Mouse (Mus musculus): ENCODE results near the gene Imp3.

The Imp3 gene

GRCm38 (mm10) chr9:56930556-56930955 is 6.7 kb upstream of the Imp3 start:
- no peak for TF ChIP-seq GATA4 (IDR thresholded peaks at IDR 0.05; ENCODE audit: insufficient replicate concordance, low read length)

DNA sequence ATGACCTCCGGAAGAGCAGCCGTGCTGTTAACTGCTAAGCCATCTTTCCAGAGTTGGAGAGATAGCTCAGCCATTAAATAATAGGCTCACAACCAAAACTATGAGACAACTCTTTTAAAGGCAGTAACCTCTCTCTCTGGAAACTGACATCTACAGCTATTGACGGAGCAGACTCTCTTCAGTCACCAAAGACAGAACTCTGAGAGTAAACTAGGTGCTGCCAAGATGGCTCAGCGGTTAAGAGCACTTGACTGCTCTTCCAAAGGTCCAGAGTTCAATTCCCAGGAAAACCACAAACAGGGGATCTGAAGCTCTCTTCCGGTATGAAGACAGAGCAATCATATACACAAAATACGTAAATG is 433 bp upstream of the Imp3 start:
- no peak for TF ChIP-seq GATA4 (IDR thresholded peaks at IDR 0.05; ENCODE audit: insufficient replicate concordance, low read length)

- no peak for TF ChIP-seq GATA4 (IDR thresholded peaks at IDR 0.05; ENCODE audit: insufficient replicate concordance, low read length)
Observed at GRCm38 (mm10) chr9:56938374-56938773, 1.1 kb downstream of the Imp3 start.

- TF ChIP-seq GATA4 (IDR thresholded peaks at IDR 0.05; ENCODE audit: insufficient replicate concordance, low read length) = no peak
Observed at GRCm38 (mm10) chr9:56949767-56950166, 12.5 kb downstream of the Imp3 start.

DNA sequence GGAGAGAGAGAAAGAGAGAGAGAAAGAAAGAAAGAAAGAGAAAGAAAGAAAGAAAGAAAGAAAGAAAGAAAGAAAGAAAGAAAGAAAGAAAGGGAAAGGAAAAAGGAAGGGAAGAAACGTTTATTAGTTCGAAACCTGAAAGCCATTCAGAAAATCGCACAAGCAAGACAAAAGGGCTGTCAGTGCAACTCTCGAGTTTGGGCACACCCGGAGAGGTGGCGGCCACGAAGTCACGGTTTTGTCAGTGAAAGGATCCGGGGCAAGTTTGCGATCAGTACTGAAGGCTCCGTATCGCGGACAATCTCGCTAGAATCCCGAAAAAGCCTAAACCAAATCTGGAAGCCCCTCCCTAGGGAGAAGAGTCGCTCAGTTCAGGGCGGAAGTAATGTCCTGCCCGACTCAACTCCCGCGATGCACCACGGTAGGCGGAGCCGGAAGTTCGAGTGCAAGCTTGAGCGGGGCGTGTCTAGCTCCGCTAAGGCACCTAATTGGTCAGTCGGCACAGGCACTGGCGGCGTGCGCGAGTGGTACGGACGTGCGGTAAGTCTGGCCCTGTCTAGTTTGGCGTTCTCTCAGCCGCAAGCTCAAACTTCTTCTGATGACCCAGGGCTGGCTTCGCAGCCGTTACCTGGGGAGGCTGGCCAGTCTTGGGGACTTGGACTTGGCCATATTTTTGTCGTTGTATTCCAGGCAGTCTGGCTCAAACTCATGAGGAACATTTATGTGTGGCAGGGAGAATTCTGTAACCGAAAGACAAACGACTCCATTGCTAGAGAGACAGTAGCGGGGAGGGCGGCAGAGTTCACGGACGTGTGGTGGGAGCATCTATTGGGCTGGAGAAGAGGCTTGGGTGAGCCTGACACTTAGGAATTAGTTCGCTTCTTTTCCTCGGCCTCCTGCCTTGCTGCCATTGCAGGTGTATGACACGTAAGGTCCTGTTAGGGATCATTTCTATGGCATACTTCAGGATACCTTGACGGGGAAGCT is 13.4 kb downstream of the Imp3 start, which contains the start of gene Snupn:
TSS of gene Snupn (plus strand) at position 465 of the 987 bp plus-strand sequence.
- TF ChIP-seq GATA4 (IDR thresholded peaks at IDR 0.05; ENCODE audit: insufficient replicate concordance, low read length) = peak; percentile 48; the same call in 1 of the 2 replicates

- TF ChIP-seq GATA4 (IDR thresholded peaks at IDR 0.05; ENCODE audit: insufficient replicate concordance, low read length) = no peak
Observed at GRCm38 (mm10) chr9:56953562-56953961, 16.3 kb downstream of the Imp3 start.

GRCm38 (mm10) chr9:56956966-56957675 is 19.8 kb downstream of the Imp3 start:
- TF ChIP-seq GATA4 (IDR thresholded peaks at IDR 0.05; ENCODE audit: insufficient replicate concordance, low read length) = no peak

DNA sequence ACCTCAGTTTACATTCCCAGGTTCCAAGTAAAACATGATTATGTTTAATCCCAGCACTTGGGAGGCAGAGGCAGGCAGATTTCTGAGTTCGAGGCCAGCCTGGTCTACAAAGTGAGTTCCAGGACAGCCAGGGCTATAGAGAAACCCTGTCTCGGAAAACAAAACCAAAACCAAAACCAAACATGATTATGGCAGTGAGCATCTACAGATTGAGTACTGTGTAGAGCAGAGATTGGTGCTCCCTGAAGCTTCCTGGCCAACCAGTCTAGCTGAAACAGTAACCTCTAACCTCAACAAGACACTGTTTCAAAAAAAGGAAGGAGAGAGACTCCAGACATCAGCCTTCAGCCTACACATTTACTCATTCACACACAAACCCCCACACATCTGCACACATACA is 21.4 kb downstream of the Imp3 start:
- no peak for TF ChIP-seq GATA4 (IDR thresholded peaks at IDR 0.05; ENCODE audit: insufficient replicate concordance, low read length)

DNA sequence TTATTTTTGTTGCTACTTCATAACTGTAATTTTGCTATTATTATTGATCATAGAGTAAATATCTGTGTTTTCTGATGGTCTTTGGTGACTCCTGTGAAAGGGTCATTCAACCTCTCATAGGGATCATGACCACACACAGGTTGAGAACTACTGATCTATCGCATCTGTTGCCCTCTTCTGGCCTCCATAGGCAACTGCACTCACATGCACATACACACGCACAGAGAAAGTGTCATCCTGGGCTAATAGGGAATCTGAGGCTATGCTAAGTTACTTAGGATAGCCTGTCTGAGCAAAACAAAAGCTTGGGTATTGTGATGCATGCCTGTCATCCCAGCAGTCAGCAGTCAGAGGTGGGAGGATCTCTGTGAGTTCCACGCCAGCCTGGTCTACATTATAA is 24.3 kb downstream of the Imp3 start:
- TF ChIP-seq GATA4 (IDR thresholded peaks at IDR 0.05; ENCODE audit: insufficient replicate concordance, low read length) = no peak

DNA sequence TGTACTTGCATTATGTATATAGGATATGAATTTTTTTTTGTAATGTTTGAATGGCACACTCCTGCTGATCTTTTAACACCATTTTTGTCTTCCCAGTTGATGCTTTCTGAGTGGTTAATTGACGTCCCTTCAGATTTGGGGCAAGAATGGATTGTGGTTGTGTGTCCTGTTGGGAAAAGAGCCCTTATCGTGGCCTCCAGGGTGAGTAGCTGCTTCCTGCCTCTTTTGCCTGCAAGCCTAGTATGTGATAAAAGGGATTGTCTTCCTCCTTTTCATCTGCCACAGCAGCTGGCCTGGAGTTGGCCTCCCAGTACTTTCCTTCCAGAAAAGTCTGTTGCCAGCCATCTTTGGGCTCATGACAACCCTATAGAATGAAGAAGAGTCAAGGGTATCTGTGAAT is 32.9 kb downstream of the Imp3 start:
- TF ChIP-seq GATA4 (IDR thresholded peaks at IDR 0.05; ENCODE audit: insufficient replicate concordance, low read length) = no peak

GRCm38 (mm10) chr9:56973960-56974524 is 36.8 kb downstream of the Imp3 start:
- no peak for TF ChIP-seq GATA4 (IDR thresholded peaks at IDR 0.05; ENCODE audit: insufficient replicate concordance, low read length)

DNA sequence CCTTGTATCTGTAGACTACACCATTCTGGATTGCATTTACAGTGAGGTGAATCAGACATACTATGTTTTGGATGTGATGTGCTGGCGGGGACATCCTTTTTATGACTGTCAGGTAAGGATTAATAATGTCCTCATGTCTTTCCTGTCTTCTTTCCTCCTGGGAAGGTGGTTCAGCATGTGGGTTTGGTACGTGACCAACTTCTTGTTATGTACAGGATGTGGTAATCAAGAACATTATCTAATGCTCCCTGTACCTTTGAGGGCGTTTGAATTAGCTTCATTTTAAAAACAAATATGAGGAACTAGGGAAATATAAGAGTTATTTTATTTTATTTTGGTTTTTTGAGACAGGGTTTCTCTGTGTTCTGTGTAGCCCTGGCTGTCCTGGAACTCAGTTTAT is 37.9 kb downstream of the Imp3 start:
- no peak for TF ChIP-seq GATA4 (IDR thresholded peaks at IDR 0.05; ENCODE audit: insufficient replicate concordance, low read length)

DNA sequence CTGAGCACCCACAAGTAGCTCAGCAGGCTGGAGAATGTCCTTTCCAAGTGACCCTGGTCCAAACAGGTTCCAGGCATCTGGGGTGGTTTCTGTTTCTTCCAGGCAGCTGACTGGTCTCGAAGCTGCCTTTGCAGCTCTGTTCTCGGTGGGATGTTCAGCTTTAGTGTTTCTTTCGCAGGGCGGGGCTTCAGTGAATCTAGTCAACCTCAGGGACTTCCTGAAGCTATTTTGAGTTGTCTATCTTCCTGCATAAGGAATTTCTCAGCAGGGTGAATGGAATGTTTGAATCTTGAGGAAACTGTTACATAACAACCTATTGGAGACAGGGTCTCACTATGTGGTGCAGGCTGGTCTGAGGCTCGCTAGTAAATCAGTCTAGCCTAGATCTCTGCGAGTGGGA is 42.9 kb downstream of the Imp3 start:
- TF ChIP-seq GATA4 (IDR thresholded peaks at IDR 0.05; ENCODE audit: insufficient replicate concordance, low read length) = no peak

DNA sequence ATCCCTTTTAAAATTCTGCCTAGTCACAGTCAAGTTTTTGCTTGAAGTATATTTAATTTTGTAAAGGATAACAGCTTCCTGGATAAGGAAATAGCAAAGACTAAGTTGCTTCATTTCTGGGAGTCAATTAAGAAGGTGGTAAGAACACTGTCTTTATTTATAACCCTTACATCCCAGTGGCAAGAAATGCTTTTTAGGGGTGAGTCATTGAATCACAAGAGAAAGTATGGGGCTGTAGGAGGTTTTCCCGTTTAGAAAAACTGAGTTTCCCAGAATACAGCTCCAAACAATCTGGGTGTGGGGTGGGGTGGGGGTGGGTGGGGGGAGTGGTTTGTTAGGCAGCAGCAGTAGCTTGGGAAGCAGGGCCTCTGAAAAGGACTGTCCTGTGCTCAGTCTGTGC is 44.2 kb downstream of the Imp3 start:
- TF ChIP-seq GATA4 (IDR thresholded peaks at IDR 0.05; ENCODE audit: insufficient replicate concordance, low read length) = no peak

Data from liver, adult (tissue).